In the genomic region with DNA sequence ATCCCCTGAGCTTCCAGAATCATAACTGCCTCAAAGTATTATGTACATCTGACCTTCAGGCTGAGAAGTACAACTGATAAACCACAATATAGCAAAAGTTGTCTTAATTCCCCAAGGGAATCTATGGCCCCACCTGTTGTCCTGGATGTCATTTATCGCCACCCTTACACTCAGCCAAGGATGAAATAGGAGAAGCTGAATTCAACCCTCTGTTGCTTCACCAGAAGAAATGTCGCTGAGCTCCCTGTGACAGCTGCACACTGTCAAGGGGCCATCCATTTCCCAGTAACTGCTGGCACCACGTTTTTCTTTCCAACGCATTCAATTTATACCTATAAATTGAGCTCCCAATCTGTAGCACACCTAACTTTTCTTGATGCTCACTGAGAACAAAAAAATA, we compare ENCODE assay signal across 23 mouse cellular contexts.
DNase-seq lines count a peak whose midpoint lies in the region; TF ChIP-seq lines count a peak whose summit lies in the region.
"Had no signal": no experiment of that assay in that cellular context is flagged by ENCODE, and none has a peak within 500 bp of the region (broad histone marks: within the 10 kb centered on the region; RNA-seq: fewer than 3 reads in every experiment).

No protein-coding gene starts in this region.

- no peak for TF ChIP-seq POLR2A in thymus, adult 2 months (IDR thresholded peaks at IDR 0.05; ENCODE audit: control insufficient read depth, extremely low read depth, insufficient read depth, low read length, poor library complexity)

- H3K27me3 ChIP-seq in thymus, adult 2 months (ENCODE audit: control insufficient read depth, insufficient read depth, low read length) = no peaks in the 10 kb centered on the region
- H3K27me3 ChIP-seq: hindbrain, embryonic 12.5 days; limb, embryonic 13.5 days; megakaryocyte, embryonic 14.5 days; neural tube, embryonic 12.5 days had no signal

- no peak for TF ChIP-seq CTCF in thymus, adult 2 months (IDR thresholded peaks at IDR 0.05; ENCODE audit: borderline replicate concordance, control insufficient read depth, extremely low read depth, insufficient read depth, low read length, poor library complexity)

- H3K36me3 ChIP-seq in thymus, adult 2 months (ENCODE audit: control insufficient read depth, insufficient read depth, low read length) = no peaks in the 10 kb centered on the region
- H3K36me3 ChIP-seq: forebrain, embryonic 10.5 days; hindbrain, embryonic 12.5 days; limb, embryonic 13.5 days; neural tube, embryonic 12.5 days had no signal

- no peak overlapping the region for H3K4me3 ChIP-seq in thymus, adult 2 months (ENCODE audit: control insufficient read depth, insufficient read depth, low read length)
- H3K4me3 ChIP-seq: forebrain, embryonic 10.5 days; heart, adult 2 months; hindbrain, embryonic 12.5 days; limb, embryonic 13.5 days; megakaryocyte, embryonic 14.5 days; neural tube, embryonic 12.5 days had no signal

- 72% methylated on average over 4 of the region's 4 CpGs for WGBS in thymus, adult 2 months

- intact Hi-C loops in gastrocnemius, postnatal 36 days (cut with DNase I) = no loop called here

- peak overlapping the region; percentile 90 for H3K27ac ChIP-seq in thymus, adult 2 months (ENCODE audit: control insufficient read depth, insufficient read depth, low read length)
- H3K27ac ChIP-seq: forebrain, embryonic 10.5 days; heart, adult 2 months; hindbrain, embryonic 12.5 days; limb, embryonic 13.5 days; liver, embryonic 14.5 days; neural tube, embryonic 12.5 days had no signal

- peaks cover 24% of the 10 kb centered on the region for H3K4me1 ChIP-seq in thymus, adult 2 months (replicated peaks; ENCODE audit: control insufficient read depth, insufficient read depth, low read length)
- H3K4me1 ChIP-seq: hindbrain, embryonic 12.5 days; megakaryocyte, embryonic 14.5 days; neural tube, embryonic 12.5 days had no signal

- peak; percentile 15 to 35 for DNase-seq in gastrocnemius, adult 8-10 months (ENCODE audit: low spot score in 2 of 2)
- no peak for DNase-seq in gastrocnemius, postnatal 36 days
- DNase-seq in thymus, adult 2 months = no peak
- no peak for DNase-seq in thymus, postnatal 36 days
- peak; percentile 17 for DNase-seq in mesoderm, embryonic 11.5 days (ENCODE audit: low read depth, low spot score)
- no peak for DNase-seq in adrenal gland, postnatal 4 days (ENCODE audit: low spot score in 2 of 2)
- DNase-seq in lung, postnatal 10 days = no peak
- DNase-seq: adrenal gland, adult 2 months; cerebellum, adult 11-12 months; cerebellum, postnatal 10 days; heart, adult 2 months; kidney, postnatal 10 days; lung, embryonic 14.5 days; lung, postnatal 36 days; midbrain, embryonic 14.5 days; retina, postnatal 1 day; right cerebral cortex, postnatal 25 days had no signal

Comparison
In these comparisons a context has a peak if more than half of its experiments do, and no peak if none do; other contexts are left out.
1. DNase-seq: peak in gastrocnemius, adult 8-10 months (2 of 2) and mesoderm, embryonic 11.5 days (single experiment); none in gastrocnemius, postnatal 36 days (0 of 2), thymus, adult 2 months (single experiment), thymus, postnatal 36 days (0 of 2), adrenal gland, postnatal 4 days (0 of 2) and lung, postnatal 10 days (single experiment).